Mouse (Mus musculus) stomach, postnatal 0 days (tissue): ENCODE data around the gene Sppl3. TPM values are rescaled to one million over a fixed set of nuclear protein-coding genes. Genes with fewer than 3 reads are reported as not detected.

Experiments
- ATAC-seq: fragments of 200-750 bp; cut with Nextera tagmentation; 2 replicates; pipeline ENCODE4 v1.8.0; 2017; ENCODE audit not compliant: low FRiP score, low TSS enrichment
- DNase-seq: peaks from one replicate; pipeline ENCODE4 v3.0.0-alpha.2; 2016; ENCODE audit warnings: low spot score
- H3K27ac ChIP-seq: fragments of 300-500 bp; sonication (generic); replicated peaks from 2 replicates; pipeline ENCODE4 v1.5.1; 2014; ENCODE audit warnings: mild to moderate bottlenecking, control low read depth
- H3K27me3 ChIP-seq: fragments of 300-500 bp; sonication (generic); 2 replicates; pipeline ENCODE4 v1.6.1; 2014; ENCODE audit warnings: low read length; ENCODE audit not compliant: control insufficient read depth, insufficient read depth
- H3K36me3 ChIP-seq: fragments of 300-500 bp; sonication (generic); 2 replicates; pipeline ENCODE4 v1.6.1; 2014; ENCODE audit warnings: low read length, mixed read lengths; ENCODE audit not compliant: control insufficient read depth, insufficient read depth
- H3K4me1 ChIP-seq: fragments of 300-500 bp; sonication (generic); replicated peaks from 2 replicates; pipeline ENCODE4 v1.6.1; 2014; ENCODE audit warnings: antibody characterized with exemption; ENCODE audit not compliant: control insufficient read depth, insufficient read depth
- H3K4me2 ChIP-seq: fragments of 300-500 bp; sonication (generic); replicated peaks from 2 replicates; pipeline ENCODE4 v1.6.1; 2014; ENCODE audit warnings: low read depth, mild to moderate bottlenecking, control low read depth, moderate library complexity
- H3K4me3 ChIP-seq: fragments of 300-500 bp; sonication (generic); 2 replicates; pipeline ENCODE4 v1.5.1; 2014; ENCODE audit warnings: low read depth, low read length, control low read depth
- H3K9ac ChIP-seq: fragments of 300-500 bp; sonication (generic); 2 replicates; pipeline ENCODE4 v1.6.1; 2014; ENCODE audit warnings: mild to moderate bottlenecking, low read length, control low read depth, mixed read lengths
- H3K9me3 ChIP-seq: fragments of 300-500 bp; sonication (generic); 2 replicates; pipeline ENCODE4 v1.6.1; 2016; ENCODE audit warnings: low read length; ENCODE audit not compliant: control insufficient read depth
- CTCF ChIP-seq: IDR thresholded peaks from 2 replicates; pipeline ENCODE4 v1.5.1; 2016; ENCODE audit warnings: antibody characterized with exemption, low read depth, mild to moderate bottlenecking, moderate library complexity
- EP300 ChIP-seq: optimal IDR thresholded peaks from 2 replicates; pipeline ENCODE3; 2016; ENCODE audit warnings: antibody characterized with exemption
- WGBS: fragments of 180-500 bp; shearing (Covaris S2); extraction: QIAGEN DNeasy Blood & Tissue Kit; methylation state at CpG from one replicate; pipeline ENCODE4 v1.1.7; 2014; 5-methylcytosine and 5-hydroxymethylcytosine counted together
- polyA plus RNA-seq: library from polyadenylated mRNA; unstranded; fragments of >200 nt; fragmentation: Nextera tagmentation; extraction: Ambion mirVana; gene quantifications from 2 replicates; pipeline ENCODE4 v1.2.1, GENCODE M21; 2015

The Sppl3 gene
- polyA plus RNA-seq, 1 experiment from 2014 or later, result 25.2 TPM

DNA sequence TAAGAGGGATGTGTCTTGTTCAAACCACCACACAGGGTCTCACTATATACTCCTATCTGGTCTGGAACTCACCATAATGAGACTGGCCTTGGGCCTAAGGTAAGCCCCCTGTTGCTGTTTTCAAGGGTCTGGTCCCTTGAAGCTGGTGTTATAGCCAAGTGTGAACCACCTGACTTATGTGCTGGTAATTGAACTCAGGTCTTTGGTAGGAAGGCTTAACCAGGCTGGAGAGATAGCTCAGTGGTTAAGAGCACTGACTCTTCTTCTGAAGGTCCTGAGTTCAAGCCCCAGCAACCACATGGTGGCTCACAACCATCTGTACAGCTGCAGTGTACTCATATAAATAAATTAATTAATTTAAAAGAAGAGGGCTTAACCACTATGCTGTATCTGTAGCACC, 34.0 kb upstream of the Sppl3 start:
- Histone ChIP-seq H3K9me3 (no peaks in the 10 kb centered on the region), H3K4me2 (no peak overlapping the region), H3K27me3 (no peaks in the 10 kb centered on the region), H3K4me1 (no peaks in the 10 kb centered on the region), H3K9ac (no peak overlapping the region), H3K36me3 (no peaks in the 10 kb centered on the region), H3K4me3 (no peak overlapping the region), H3K27ac (no peak overlapping the region)
- TF ChIP-seq EP300 (no peak), CTCF (no peak)
- DNase-seq, result no peak
- no peak for ATAC-seq

GRCm38 (mm10) chr5:114978473-114978872, 32.5 kb upstream of the Sppl3 start:
- Histone ChIP-seq H3K4me1 (no peaks in the 10 kb centered on the region), H3K36me3 (no peaks in the 10 kb centered on the region), H3K9me3 (no peaks in the 10 kb centered on the region), H3K4me3 (no peak overlapping the region), H3K27ac (no peak overlapping the region), H3K4me2 (no peak overlapping the region), H3K27me3 (no peaks in the 10 kb centered on the region), H3K9ac (no peak overlapping the region)
- 46% methylated on average over 11 of the region's 11 CpGs for WGBS
- DNase-seq (no peak), ATAC-seq (no peak)
- no peak for TF ChIP-seq EP300
- no peak for TF ChIP-seq CTCF

DNA sequence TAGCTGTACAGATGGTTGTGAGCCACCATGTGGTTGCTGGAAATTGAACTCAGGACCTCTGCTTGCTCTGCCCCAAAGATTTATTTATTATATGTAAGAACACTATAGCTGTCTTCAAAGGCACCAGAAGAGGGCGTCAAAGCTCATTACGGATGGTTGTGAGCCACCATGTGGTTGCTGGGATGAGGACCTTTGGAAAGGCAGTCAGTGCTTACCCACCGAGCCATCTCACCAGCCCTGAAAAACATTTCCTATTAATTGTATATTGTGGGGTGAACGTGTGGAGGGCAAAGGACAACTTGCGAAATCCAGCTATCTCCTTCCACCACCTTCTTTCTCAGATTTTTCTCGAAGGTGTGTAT, 32.1 kb upstream of the Sppl3 start:
- Histone ChIP-seq H3K4me3 (no peak overlapping the region), H3K4me1 (no peaks in the 10 kb centered on the region), H3K4me2 (peak overlapping the region; percentile 75), H3K27ac (no peak overlapping the region), H3K9ac (no peak overlapping the region), H3K9me3 (no peaks in the 10 kb centered on the region), H3K27me3 (no peaks in the 10 kb centered on the region), H3K36me3 (no peaks in the 10 kb centered on the region)
- ATAC-seq (peak; percentile 31; the same call in 1 of the 2 replicates), DNase-seq (no peak)
- no peak; the same call in 1 of the 2 replicates for TF ChIP-seq CTCF
- WGBS, result 4% methylated on average over 6 of the region's 6 CpGs

DNA sequence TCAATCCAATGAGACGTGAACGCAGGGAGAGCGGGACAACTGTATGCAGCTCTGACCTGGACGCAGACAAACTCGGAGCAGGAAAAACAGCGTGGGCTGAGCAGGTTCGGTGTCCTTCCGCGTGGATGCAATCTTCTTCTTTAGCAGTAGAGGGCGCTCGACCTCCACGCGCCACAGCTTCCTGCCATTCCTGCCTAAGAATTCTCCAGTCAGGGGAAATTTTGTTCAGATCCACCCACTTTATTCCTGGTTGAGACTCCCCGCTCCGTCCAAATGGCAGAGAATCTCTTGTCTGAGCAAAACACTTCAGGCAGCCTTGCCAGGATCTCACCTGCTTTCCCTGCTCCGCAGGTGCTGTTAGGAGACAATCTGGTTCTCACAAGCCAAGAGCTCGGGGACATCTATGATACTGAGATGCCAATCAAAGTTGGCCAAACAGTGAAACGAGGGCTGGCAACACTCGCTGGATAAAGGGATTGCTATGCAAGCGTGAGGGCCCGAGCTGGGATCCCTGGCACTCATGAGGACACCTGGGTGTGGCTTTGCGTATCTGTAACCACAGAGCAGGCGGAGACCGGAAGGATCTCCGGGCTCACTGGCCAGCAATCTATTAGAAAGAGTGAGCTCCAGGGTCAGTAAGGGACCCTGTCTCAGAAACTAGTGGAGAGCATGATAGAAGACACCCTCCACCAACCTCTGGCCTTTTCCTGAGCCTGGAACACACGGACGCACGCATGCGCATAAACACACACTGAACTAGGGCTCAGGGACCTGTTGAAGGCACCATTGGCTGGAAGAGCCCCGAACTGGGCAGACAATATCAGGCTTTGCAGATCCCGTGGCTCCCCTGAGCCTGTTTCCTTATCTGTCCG, 31.5 kb upstream of the Sppl3 start:
- no peak for TF ChIP-seq EP300
- TF ChIP-seq CTCF, result peak; percentile 95
- Histone ChIP-seq H3K27ac (peak overlapping the region; percentile 63), H3K4me3 (peak overlapping the region; percentile 37), H3K4me1 (no peaks in the 10 kb centered on the region), H3K9ac (peak overlapping the region; percentile 51), H3K27me3 (no peaks in the 10 kb centered on the region), H3K4me2 (peak overlapping the region; percentile 75), H3K36me3 (no peaks in the 10 kb centered on the region), H3K9me3 (no peaks in the 10 kb centered on the region)
- DNase-seq (peak; percentile 75), ATAC-seq (peak; percentile 56; the same call in 1 of the 2 replicates)
- WGBS, result 8% methylated on average over 32 of the region's 32 CpGs

DNA sequence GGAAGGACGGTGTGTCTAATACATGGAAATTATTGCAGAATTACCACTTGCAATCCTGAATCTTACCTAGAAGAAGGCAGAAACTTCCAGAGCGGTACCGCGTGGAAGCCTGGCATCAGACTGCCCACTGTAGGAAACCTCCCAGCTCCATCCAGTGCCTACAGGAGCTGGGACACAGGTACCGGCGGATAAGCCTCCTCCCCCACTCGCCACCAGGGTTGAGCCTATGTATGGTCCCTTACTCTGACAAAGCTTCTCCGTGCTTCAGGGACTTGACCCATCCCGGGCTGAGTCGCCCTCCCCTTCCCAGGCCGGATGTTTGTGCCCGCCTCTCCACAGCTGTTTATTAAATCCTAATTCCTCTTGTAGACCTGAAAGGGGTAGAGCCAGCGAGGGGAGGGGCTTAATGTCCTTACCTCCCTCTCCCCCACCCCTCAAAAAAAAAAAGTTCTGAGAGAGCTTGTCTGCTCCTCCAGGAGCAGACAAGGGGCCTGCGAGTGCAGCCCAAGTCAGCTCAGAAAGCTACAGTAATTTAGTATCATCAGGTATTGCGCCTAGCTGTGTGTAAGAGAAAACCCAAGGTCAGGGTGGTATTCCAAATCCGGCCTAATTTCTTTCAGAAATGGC, 30.7 kb upstream of the Sppl3 start:
- H3K27me3 ChIP-seq, result no peaks in the 10 kb centered on the region
- TF ChIP-seq CTCF (no peak), EP300 (no peak)
- no peak for ATAC-seq
- H3K27ac ChIP-seq, result peak overlapping the region; percentile 63
- no peak for DNase-seq
- peak overlapping the region; percentile 37 for H3K4me3 ChIP-seq
- no peaks in the 10 kb centered on the region for H3K4me1 ChIP-seq
- no peaks in the 10 kb centered on the region for H3K36me3 ChIP-seq
- H3K9ac ChIP-seq, result peak overlapping the region; percentile 51
- peak overlapping the region; percentile 75 for H3K4me2 ChIP-seq
- 34% methylated on average over 16 of the region's 16 CpGs for WGBS
- H3K9me3 ChIP-seq, result no peaks in the 10 kb centered on the region

GRCm38 (mm10) chr5:114982001-114982400, 28.9 kb upstream of the Sppl3 start:
- Histone ChIP-seq H3K27ac (no peak overlapping the region), H3K4me2 (no peak overlapping the region), H3K9ac (no peak overlapping the region), H3K27me3 (no peaks in the 10 kb centered on the region), H3K4me3 (no peak overlapping the region), H3K36me3 (no peaks in the 10 kb centered on the region), H3K9me3 (no peaks in the 10 kb centered on the region), H3K4me1 (no peaks in the 10 kb centered on the region)
- ATAC-seq, result no peak
- WGBS, result 61% methylated on average over 15 of the region's 15 CpGs
- DNase-seq, result no peak
- TF ChIP-seq EP300 (no peak), CTCF (no peak)
